Mouse (Mus musculus) ovary, adult 18-20 months (tissue): ENCODE measurements around the gene Itprid2.

Experiments used
- DNase-seq: peaks from one replicate; pipeline ENCODE4 v3.0.0; 2022; ENCODE audit warnings: low spot score, mixed read lengths

The Itprid2 gene

DNA sequence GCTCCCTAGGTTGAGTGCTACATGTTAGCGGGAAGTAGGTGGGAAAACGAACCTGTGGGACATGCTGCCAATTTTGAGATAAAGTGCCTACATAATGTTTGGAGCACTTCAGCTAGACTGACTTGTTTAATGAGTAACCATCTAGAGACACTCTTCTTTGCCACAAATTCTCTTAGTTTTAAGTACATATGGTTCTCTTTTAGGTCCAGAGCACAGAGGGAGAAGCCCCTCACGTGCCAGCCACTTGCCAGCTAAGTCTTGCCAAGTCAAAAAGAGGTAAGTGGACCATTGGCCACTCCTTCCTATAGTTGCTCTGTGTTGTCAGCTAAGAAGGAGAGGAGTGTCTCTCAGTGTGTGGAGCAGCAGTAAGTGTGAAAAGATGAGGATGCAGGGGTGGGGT lies 16.0 kb downstream of the Itprid2 start:
- DNase-seq = no peak

DNA sequence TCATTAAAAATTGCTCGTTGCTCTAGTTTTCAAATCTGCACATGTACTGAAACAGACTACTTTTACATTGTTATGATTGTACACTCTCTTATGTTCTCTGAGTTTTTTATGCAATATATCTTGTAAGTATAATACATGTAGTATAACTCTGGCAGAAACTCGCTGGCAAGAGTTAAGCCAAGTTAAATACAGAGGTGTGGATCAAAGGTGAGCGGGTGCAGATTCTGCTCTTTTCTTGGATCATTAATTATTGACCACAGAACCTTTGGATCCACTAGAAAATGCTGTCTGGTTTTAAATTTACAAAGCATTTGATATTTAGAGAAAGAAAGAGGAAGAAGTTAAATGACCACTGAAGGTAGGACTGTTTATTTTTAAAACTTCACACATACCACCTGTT lies 16.5 kb downstream of the Itprid2 start:
- no peak for DNase-seq

DNA sequence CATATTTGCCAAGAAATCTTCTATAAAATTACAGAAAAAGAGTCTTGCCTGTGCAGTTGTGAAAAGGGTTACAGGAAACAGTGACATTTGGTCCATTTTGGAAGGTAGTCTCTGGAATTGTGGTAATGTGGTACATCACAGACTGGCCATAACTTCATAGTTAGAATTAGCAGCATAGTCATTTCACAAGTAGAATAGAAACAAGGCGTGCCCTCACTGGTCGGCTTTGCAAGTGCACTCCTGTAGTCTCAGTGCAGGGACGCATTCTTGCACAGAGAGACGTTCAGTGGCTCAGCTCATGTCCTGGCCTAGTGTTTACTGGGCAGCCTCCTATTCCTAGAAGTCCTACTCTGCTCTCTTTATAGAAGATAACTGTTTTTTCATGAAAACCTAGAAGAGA lies 17.4 kb downstream of the Itprid2 start:
- DNase-seq = no peak

DNA sequence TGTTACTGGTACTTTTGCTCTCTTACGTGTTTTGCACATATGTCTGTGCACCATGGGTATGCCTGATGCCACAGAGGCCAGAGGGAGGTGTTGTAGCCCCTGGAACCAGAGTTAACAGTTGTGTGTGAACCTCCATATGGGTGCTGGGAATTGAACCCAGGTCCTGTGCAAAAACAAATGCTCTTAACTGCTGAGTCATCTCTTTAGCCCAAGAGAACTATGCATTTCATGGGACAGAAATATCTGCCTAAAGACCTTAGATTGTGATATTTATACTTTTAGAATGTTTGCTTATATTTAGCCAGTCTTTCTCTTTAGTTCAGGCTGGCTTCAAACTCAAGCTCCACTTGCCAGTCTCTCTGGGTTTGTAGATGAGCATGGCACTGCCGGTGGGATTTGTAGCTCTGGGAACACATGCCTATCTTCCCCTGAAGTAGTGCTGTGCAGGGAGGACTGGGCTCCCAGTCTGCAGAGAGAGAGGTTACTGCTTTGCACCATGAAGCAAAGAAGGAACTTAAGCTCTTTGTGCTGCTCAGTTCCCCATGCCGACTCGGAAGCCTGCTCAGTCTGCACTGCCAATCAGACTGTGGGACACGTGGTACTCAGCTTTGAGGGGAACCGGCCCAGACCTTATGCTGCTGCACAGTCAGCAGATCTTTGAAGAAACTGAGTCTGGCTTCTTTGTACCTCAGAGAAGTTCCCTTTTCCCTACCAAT lies 18.1 kb downstream of the Itprid2 start:
- DNase-seq = no peak

DNA sequence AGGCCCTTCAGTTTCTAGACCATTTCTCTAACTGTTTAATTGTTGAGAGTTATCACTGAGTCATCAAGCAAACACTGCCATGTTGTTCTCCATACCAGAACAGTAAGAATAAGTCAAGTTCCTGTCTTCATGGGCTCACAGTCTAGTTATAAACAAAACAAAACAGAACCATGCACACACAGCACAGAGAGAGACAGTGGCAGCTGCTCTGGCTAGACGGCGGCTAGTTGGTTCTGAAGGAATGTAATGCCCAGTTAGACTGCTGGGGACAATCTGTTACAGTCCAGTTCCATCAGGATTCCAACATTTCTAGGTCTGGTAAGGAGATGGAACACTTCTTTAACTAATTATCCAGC lies 18.6 kb downstream of the Itprid2 start:
- DNase-seq = no peak

DNA sequence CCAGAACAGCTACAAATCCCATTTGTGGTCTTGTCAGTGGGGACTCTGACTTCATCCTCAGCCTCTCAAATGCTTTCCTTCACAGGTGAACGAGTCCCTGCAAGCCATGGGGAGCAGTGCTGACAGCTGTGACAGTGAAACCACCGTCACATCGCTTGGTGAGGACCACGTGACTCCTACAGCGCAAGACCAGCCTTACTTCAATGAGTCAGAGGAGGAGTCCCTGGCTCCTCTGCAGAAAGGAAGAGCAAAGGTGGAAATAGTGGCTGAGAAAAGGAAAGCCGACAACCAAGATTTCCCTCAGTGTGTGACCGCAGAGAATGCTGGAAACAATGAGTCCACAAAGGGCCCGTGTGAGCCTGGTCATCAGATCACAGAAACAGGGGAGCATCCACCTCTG lies 21.9 kb downstream of the Itprid2 start:
- no peak for DNase-seq

DNA sequence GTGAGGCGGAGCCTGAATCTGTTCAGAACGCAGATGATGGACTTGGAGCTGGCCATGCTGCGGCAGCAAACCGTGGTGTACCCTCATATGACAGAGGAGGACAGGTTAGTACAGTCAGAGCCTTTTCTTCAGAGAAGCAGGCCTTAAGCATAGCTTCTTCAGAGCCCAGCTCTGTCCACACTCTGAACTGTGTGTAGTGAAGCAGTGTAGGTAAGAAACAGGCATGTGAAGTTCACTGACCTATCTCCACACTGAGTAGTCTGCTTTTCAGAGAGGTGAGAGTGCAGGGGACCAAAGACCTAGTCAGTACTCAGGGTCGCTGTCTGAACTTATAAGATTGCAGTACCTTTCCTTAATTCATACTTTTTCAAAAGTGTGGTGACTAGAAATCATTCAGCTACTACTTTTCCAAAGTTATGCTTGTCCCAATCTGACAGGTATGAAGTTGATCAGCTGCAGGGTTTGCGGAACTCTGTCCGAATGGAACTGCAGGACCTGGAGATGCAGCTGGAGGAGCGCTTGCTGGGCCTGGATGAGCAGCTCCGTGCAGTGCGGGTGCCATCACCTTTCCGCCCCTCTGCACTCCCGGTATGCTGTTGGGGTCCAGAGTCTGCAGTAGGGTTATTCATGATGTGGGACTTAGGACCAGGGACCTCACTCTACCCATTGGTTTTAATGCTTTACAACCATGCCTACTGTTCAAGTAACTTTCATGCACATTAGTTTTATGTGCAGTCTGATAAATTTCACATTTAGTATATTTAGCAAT lies 25.4 kb downstream of the Itprid2 start:
- DNase-seq = no peak

DNA sequence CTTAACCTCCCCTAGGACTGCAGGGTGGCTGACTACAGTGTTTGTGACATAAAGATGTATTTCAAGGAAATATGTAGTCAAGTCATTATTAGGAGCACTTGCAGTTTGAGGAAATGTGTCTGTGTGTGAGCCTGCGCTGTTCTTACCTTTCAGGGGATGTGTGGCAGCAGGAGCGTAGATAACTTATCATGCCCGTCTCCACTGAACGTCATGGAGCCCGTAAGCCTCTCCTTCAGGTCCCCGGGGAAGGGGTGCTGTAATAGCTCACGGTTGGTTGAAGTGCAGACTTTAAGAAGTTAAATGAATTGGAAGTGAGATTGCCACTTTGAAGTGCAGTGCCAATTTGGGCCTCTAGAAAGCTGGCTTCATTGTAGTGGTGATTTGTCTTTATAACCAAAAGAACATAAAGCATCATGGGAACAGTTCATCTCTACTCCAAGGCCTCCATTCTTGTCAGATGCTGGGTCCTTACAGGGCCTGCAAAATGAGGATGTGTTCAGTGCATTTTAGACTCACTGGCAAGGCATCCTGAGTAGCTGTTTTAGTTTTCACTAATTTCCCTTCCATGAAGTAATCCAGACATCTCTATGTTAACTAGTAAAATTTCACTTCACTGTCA lies 26.4 kb downstream of the Itprid2 start:
- DNase-seq = no peak

DNA sequence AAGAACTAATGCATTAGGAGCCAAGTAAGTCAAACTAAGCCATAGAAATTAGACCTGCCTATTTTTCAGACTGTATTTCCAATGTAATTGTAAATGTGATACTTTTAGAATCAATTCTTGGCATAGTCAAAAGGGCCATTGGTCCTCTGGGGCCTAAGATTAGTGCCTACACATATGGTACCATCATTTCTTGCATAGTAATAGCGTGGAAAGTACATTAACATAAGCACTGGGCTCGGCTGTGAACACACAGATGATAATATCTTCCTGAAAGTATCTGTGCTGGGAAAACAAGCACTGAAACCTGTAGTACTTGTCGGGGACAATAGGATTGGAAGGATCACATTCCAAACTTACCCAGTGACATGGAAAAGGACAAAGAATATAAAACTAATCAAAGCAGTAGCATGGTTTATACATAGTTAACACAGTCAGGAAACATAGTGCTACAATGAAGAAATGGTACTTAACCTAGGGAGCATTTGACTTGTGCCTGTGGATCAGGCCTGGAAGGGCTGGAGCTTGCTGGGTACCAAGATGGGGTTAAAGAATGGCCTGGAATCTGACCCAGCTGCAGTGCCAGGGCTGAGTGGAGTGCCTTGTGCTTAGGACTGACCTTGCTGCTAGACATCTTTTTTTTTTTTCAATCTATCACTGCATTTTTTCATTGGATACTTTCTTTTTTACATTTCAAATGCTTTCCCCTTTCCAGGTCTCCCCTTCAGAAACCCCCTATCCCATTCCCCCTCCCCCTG lies 29.6 kb downstream of the Itprid2 start:
- no peak for DNase-seq

DNA sequence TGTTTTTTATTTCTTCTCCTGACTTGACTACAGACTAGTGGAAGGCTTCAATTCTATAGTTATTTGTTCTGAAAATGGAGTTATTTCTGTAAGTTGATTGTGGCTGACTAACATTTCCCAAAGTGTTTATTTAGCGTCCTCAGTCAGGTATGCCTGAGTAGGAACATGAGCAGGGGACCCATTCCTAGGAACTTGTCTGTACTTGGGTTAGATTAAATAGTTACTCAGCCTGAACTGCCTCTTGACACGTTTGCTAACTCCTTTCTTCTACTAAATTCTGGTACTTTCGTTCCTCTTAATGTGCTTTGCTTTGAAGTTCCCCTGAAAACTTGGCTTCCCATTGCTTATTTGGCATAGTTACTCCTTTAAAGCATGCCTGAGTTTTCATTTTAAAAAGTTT lies 30.3 kb downstream of the Itprid2 start:
- no peak for DNase-seq

DNA sequence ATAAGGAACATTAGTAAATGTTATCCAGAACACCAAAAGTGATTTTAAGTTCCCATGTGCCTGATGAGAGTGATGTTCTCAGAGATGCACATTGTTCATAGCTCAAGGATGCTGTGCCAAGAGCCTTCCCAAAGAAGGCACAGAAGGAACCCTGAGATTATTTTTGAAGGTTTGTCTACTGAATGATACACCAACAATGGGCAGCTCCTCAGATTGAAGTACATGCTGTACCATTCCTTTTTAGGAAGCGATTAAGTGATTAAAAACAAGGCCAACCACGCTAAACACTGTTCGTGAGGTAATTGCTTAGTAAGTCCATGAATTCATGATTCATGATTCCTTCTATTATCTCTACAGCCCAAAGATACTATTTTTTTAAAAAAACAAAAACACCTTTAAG lies 40.1 kb downstream of the Itprid2 start:
- no peak for DNase-seq

DNA sequence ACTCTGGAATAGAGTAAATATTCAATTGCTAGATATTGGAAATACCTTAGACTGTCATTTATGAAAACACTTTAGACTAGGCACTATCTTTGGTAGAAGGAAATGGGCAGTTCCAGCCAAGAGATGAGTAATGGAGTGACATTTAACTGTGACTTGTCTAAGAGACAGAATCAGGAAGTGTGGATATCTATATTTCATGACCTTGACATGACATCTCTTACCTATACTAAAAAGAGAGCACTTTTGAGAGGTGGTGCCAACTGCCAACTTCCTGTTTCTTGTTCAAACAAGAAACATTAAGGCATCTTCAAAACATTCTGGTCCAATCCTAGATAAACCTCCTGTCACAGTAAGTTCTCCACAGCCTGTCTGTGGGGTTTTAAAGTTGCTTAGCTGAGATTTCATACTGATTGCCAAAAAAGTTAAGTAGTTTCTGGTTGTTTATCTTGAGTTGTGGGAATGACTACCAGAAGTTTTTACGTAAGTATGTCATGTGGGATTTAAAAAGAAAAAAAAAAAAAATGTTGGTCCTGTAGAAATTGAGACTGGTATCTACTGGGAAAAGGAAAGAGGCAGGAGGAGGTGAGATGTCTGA lies 42.6 kb downstream of the Itprid2 start:
- DNase-seq = no peak

DNA sequence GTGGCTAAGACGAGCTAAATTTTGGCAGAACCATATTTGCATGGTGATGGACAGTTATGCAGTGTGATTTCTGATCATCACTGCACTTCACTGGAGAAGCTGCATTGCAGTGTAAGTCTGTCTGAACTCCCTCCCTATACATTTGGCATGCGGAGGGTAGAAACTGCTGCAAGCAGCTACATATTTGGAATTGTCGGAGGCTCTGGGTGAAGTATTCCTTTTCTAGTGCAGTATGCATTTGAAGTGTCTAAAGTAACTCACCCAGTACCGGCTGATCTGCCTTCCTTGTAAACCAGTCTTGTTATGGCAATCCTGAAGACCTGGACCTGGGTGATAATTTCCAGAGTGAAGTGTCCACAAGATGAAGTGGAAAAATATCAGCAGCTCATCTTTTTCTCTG lies 46.5 kb downstream of the Itprid2 start:
- no peak for DNase-seq

DNA sequence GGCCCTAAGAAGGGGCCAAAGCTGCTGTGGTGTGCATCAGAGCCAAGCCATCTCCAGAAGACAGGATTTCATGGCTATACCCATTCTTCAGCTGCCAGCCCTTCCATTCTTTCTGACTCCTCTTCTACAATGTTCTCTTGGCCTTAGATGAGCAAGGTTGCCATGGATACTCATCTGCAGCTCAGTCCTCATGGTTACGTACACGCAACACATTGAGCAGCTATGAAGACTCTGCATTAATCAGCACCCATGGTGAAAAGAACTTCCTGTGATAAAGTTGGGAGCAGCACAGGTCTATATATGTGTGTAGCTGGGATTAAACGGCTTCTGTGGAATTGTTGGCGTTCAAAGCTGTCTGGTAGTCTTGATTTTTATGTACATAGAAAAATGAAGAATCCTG lies 48.1 kb downstream of the Itprid2 start:
- no peak for DNase-seq

DNA sequence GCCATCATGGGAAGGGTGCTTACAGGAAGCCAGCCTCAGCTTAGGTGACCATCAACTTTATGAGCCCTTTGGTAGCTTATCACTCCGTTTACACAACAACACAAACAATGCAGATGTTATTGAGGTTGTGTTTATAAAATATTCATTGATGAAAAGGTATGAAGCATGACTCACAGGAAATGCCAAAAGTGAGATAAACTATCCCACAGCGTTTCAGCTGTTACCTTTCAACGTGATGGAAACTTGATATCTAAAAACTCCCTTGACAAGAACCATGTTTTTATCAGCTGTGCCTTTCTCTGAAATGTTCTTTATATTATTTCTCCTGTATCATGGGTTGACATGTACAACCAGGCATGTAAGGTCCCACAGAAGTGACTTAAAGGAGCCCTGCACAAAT lies 55.7 kb downstream of the Itprid2 start:
- DNase-seq = no peak

DNA sequence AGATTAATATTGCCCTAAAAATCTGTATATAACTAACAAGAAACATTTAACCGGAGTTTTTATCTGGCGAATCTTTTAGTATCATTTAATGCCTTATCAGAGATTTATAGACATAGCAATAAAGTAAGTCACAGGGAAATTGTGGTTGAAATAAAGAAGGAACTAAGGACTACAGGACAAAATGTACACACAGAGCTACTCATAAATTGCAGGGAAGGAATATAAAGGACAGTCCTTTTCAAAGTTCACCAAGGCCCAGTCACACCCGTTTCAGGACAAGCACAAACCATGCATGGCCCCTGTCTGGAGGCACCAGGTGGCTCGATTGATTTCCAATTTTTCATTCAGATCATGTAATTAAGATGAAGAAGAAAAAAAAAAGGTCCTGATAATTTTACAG lies 60.0 kb downstream of the Itprid2 start:
- DNase-seq = no peak

DNA sequence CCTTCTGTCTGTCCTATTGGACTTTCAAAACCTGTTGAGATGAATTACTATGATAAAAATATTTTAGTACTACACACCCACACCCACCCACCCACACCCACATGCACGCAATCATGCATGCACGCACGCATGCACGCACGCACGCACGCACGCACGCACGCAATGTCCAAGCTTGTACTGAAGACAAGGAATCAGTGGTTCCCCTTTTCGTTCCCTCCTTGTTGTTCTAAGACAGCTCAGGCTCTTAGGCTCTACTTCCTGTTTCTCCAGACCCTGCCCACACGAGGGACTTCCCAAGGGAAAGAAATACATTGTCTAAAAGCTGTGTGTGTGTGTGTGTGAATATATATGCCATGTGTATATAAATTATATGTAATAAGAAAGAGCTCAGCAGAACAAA lies 60.8 kb downstream of the Itprid2 start:
- no peak for DNase-seq

DNA sequence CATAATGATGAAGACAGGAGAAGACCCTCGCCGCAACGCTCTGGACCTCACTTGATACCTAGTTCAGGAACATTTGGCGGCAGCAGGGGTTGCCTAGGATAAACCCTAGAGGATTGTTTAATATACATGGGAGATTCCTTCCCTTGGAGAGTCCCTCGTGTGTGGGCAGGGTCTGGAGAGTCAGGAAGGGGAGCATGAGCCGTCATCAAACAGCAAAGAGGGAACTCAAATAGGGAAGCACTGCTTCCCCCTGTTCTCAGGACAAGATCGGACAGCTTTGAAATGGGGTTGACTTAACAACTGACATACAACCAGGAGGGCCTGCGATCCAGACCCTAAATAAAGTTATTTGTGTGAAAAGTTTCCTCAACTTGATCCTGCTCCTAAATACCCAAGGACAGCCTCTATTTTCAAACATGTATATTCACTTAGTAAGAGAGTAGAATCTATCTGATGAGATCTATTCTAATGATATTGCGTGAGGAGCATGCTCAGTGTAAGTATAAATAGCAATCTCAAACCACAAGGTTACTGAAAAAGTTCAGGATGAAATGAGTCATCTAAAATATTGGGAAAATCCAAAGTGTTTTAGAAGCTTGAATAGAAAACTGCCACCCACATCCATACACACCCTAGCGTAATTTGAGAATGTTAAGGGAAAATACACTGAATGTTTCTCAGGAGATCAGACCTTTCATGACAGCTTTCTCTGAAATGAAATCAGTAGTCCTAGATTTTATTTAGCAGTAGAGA lies 61.5 kb downstream of the Itprid2 start:
- DNase-seq = no peak

DNA sequence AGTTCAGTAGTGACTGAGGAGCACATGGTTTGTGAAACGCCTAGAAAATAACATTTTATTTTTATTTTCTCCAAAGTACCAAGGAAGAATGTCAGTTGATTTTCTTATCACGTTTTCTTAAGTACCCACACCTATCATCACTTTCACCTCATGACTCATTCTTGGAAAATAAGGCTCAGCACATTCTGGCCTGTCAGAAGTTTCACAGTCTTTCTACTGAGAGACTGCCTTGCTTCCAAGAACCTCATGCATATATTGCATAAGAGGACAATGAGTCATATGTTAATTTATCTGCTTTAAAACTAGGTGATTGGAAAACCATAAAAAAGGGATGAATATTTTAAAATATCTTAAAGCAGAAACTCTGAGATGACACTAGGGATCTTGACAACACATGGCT lies 63.0 kb downstream of the Itprid2 start:
- DNase-seq = no peak

DNA sequence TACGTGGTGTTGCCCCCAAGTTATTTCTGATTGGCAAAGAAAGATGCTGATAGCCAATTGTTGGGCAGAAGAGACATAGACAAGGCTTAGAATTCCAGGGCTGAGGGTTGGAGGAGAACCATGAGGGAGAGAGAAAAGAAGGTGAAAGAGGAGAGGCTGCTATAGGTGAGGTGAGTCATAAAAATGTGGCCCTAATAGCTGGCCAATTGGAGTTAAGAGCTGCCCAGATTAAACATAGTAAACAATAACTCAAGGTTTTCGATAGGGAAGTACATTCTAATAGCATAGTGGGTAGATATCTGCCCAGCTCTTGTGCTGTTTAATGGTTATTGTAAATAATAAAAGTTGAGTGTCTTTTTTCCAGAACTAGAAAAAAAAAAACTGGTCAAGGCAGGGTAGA lies 69.6 kb downstream of the Itprid2 start:
- no peak for DNase-seq

DNA sequence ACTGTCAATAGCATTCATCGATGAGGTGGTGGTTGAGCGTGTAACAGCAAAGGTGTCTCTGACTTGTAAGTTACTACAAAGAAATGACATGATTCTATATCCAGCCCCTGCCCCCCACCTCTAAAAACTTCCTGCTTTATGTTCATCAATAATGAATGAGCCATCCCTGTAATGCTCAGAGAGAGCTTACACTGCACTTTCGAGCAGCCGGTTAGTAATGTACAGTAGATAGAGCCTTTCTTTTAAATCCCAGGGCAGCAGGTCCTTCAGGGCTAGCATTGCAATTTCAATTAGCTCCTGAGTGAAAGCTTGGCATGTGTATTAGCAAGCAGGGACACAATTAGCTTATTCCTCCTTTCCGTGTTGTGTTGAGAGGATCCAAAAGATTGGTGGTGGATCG lies 72.4 kb downstream of the Itprid2 start, which contains the start of gene Ppp1r1c:
Gene Ppp1r1c, plus strand, starts transcription at position 206 of the 400 bp plus-strand sequence.
- no peak for DNase-seq
